Mouse (Mus musculus) cerebellum, postnatal 10 days (tissue): ENCODE data around the gene Plcd1.

ENCODE experiments used
- DNase-seq, 2 experiments: peaks; one replicate each; pipeline ENCODE4 v3.0.0; 2021; ENCODE audit warnings: mixed read lengths in 2 of 2

Plcd1 gene

DNA sequence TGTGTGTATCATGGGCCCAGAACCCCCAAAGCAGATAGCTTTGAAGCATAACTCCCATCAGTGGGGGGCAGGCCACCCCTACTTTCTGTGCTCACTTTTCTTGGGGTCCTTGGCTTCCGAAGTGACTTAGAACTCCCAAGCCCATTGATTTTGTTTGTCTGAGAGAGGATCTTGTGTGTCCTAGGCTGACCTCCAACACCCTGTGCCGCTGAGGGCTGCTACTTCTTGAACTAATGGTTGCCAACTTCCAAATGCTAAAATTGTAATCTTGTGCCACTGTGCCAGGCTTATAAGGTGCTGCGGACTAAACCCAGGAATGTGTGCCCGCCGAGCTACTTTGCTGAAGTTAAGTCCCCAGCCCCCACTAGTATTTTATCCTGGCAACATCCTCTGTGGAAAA lies 2.8 kb downstream of the Plcd1 start:
- DNase-seq = no peak

DNA sequence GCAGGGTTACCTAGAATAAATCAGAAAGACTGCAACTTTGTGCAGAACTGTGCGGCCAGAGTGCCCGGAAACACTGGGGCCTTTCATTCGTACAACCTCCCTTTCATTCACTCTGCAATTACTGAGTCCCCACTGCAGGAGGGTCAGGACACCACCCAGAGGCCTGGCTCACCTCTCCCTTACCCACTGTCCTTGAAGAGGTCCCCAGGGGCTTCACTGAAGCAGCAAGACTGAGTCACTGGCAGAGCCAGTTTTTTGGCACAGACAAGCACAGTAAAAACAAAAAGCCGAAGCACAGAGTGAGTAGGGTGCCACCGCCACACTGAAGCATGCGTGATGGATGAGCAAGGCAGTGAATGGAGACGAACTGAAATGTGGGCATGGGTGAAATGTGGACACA lies 3.9 kb downstream of the Plcd1 start:
- DNase-seq = no peak

DNA sequence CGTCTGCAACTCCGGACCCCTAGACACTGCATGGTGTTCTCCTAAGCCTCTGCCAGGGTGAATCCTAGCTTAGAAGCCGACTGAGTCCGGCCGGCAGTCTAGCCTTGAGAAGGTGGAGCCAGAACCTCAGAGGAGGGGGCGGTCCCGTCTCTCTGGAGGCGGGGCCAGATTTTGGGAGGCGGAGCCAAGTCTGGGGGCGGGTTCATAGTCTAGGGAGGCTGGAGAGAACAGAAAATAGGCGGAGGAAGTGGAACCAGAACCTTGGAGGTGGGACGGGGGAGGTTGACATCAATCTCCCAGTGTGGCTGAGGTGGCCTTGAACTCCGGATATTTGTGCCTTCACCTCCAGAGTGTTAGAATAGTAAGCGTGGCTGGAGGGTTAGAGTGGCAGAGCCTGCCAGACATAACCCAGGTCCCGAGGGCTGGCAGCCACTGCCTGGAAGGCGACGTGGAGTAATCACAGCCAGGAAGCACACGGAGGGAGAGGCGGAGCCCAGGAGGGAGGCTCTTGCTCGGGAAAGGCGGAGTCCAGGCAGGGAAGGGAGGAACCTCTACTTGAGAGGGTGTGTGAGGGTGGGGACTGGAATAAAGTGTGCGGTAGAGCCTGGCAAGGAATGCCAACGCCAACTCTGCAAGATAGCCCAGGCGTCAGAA lies 5.0 kb downstream of the Plcd1 start:
- peak; percentile 78 to 79 for DNase-seq

DNA sequence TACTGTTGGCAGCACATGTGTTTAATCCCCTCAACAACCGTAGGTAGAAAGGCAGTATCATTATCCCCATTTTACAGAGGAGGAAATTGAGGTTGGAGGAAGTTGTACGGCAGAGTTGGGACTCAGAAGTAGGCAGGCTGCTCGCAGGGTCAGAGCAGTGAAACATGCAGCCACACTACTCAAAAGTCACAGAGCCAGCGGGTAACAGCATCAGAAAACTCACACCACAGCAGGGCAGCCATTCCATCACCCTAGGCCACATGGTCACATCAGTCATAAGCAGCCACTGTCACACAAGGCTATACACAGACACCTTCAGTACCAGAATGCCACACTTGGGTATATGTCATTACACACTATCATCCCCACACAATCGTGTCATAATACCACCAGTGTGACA lies 6.0 kb downstream of the Plcd1 start:
- DNase-seq = no peak

DNA sequence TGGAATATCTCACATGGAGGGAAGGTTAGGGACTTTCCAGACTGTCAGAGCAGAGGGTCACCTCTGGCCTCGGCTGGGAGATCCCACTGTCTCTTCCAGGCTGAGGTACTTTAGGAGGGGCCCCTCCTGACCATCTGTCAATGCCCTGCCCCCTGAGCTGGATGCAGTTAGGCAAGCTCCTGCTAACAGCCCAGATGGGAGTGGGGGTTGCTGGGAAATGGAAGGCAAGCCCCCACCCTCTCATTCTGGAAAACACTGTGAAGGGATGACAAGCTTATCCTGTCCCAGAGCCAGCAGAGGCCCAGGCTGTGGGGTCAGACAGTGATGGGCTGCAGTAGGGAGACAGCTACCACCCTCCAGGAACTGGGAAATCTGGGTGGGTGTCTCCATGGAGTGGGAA lies 6.9 kb downstream of the Plcd1 start:
- peak; percentile 62 to 79 for DNase-seq

DNA sequence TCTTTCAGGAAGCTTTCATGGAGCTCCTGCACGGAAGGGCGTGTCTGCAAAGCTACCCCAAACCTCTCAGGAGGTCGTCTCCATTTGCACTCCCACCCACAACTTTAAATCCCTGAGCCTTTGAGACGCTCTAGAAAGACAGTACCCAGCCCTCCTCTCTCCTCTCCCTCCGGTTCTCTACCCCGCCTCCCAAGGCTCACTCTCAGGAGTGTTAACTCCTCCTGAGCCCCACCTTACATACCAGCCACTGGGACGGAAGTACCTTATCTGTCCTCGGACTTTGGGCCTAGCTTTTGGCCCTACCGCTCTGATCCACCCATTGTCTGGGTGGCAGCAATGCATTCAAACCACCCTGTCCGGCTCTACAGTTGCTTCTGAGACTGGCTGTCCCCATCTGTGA lies 9.3 kb downstream of the Plcd1 start:
- DNase-seq = no peak

DNA sequence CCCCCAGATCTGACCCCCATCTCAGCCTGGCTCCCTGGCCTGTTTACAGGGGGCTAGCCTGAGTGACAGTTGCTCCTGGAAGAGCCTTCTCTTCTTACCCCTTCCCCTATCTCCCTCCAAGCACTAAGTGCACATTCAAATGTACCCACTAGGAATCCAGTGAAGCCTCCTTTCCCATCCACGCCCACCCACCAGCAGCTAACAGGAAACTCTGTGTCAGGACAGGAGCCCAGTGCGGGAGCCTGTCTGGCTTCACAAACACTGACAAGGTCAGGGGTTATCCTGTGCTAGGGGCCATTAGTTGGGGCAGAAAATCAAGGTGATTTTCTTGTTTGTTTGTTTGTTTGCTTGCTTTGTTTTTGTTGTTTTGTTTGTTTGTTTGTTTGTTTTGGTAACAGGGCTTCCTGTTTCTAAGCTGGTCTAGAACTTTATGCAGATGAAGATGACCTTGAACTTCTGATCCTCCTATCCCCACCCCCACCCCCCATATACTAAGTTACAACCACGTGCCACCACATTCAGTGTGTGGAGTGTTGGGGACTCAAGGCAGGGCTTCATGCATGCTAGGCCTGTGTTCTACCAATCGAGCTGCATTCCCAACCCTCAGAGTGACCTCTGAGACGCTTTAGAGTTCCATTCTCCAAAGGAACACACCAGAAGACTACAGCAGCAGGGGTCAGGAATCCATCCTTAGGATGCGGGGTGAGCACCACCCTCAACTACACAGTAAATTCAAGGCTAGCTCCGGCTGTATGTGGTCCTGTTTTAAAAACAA lies 10.5 kb downstream of the Plcd1 start:
- DNase-seq = no peak

DNA sequence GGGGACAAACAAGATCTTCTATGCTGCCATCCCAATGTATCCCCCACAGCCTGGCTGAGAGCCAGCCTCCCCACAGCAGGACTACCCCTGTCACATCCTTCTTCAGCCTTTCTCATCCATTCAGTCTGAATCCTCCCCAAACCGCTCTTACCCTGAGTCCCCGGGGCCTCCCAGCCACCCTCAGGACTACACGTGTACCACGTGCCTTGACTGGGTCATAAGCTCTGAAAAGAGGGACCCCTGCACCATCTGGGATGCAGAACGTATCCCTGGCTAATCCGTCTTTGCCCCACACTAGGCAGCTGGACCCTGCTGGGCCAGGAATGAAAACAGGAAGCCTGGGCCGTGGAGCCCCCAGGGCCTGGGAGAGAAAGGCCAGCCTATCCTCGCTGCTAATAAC lies 11.3 kb downstream of the Plcd1 start:
- peak in 1 of 2 experiments; percentile 60 for DNase-seq

DNA sequence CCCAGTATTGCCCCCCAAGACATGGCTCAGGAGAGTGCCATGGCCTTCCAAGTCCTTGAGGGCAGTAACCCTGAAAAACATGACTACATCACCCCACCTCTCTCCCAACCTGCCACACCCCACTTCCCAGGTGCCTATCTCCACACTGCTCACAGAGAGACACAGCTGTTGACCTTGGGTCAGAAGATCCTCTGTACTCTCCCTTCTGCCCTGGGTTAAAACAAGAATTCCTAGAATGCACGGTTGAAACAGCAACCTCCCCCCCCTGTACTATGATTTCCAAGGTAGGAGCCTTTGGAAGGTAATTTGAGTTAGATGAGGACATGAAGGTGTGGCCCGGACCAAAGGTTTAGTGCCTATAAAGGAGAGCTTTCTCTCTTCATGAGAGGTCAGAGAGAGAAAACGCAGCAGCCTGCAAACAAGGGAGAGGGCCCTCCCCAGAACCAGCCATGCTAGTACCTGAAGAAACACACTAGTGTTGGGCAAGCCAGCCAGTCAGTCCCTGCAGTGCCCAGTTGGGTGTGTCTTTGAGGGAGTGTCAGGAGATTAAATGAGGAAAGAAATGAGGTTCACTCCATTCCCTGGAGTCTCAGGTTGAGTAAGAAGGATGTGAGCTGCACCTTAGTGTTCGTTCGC lies 13.1 kb downstream of the Plcd1 start:
- no peak for DNase-seq

DNA sequence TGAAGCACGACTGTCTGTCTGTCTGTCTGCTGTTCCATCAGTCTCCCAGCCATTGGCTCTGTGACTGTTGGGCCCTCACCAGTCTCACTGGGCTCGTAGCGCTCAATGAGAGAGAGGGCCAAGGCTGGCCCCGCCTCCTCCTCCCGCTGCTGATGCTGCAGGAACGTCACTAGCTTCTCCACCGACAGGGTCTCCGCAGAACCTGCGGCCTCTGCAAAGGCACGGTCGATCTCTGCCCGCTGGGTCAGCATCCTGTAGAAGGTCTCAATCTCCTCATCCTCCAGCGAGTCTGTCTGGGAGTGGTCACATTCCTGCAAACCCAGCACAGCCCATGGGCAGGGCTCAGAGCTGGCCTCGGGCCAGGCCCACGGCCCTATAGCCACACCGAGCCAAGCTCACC lies 17.6 kb downstream of the Plcd1 start:
- DNase-seq = peak in 1 of 2 experiments; percentile 15

DNA sequence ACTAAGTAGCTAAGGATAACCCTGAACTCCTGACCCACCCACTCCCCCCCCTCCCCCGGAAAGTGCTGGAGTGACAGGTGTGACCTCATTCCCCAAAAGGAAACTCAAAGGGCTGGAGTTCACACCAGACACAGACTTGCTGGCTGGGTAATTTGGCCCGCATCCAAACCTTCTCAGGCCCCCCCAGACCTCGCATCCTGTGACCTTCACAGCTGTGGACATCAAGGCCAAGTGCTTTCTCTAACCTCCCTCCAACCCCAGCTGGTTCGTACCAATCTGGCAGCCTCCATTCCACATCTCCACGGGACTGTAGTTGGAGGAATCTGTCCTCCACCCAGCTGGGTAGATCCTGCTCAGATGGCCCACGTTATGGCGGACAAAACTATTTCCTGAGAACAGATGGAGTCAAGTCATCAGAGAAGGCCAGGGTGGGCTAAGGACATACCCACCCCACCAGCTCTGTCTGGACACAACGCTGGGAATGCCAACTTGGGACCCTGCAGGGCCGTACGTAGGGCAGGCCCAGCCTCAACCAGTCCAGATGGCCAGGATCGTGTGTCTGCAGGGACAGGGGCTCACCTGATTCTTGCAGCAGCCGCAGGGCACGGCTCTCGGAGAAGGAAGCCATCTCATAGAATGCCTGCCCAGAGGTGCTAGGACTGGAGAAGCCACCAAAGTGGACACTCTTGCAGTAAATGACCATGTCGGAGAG lies 20.0 kb downstream of the Plcd1 start:
- peak; percentile 68 to 75 for DNase-seq

DNA sequence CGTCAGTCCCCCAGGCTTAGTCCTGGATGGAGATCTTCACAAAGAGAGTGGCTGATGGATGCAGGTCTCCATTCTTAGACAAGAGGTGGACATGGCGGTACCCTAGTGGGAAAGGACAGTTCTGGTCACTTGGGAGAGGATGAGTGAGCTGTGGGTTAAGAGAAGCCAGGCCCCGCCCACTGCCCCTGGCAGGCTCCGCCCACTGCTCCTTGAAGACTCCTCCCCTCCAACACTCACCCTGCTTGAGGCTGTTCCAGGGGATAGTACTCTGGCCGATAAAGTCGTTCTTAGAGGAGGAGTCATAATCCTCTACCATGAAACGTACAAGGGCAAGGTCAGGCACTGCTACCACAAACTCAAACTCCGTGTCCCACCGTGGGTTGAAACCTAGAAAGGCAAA lies 21.5 kb downstream of the Plcd1 start:
- peak; percentile 34 to 45 for DNase-seq

DNA sequence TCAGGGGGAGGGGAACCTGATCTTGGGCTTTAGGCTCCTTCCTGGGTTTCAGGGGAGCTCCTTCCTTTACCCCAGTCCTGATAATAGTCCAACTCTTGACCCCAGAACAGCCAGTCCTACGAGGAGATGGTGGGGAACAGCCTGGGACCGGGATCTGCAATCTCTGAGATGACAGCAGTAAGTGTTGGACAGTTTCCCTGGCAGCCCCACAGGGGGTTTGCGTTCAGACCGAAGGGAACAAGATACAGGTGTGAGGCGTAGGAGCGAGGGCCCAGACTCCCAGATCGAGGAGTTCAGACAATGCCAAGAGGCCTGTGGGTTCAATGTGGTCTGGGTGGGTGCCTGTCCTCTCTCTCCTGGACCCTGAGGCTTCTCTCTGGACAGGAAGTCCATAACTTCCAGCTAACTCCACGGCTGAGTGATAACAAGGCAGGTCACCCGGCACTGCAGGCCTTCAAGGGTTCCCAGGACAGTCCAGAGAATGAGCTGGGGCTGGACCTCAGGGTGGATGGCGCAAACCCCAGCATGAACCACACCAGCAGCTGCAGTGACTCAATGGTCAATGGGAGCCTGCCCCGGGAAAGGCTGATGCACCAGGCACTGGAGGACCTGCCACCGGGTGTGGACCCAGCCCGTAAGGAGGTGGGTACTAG lies 23.0 kb downstream of the Plcd1 start:
- peak; percentile 50 to 59 for DNase-seq

DNA sequence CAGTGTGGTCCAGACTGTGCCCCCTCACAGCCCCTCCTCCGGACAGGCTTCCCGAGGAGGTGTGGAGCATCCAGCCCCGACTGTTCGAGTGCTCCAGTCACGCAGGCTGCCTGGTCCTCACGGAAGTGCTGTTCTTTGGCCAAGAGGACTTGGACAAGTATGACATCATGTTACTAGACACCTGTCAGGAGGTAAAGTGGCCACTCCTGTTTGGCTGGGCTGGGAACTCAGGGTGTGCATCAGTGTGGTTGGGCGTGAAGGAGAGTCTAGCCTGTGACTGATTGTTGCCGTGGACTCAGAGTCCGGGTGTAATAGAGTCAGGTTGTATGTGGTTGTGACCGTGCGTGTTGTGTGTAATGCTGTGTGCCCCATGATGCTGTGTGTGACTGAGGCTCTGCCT lies 25.0 kb downstream of the Plcd1 start:
- DNase-seq = no peak

DNA sequence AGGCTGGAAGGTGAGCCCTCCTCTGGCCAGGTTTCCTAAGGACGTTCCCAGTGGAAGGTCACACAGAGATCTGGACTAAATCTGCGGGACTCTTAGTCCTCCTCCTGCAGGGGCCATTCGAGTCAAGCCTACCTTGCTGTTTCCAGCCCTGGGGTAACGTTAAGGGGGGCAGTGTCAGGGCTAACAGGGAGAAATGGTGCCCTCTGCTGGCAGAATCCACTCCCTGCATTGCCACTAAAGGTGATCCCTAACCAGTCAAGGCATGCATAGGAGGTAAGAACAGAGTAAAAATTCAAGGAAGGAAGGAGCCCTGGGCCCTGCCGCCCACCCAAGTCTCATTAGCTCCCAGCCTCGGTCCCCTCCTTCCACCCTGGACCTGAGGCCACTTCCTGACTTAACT lies 25.7 kb downstream of the Plcd1 start:
- peak; percentile 92 to 94 for DNase-seq

DNA sequence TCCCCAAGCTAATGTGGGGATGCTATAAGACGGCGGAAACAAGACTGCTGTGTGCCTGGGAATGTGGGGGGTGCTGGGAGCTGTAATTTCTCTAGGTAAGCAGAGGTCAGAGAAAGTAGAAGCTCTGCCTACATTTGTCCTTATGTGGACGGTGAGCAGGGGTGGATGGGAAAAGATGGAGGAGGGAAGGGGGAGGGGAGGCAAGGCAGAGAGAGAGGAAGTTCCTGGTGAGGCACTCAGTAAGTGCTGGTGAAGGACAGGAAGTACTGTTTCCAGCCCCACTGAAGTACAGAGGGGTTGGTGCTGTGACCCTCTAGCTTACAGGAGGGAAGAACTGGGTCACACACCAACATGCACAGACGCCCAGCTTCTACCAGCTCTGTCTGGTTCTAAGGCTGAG lies 29.0 kb downstream of the Plcd1 start:
- no peak for DNase-seq

DNA sequence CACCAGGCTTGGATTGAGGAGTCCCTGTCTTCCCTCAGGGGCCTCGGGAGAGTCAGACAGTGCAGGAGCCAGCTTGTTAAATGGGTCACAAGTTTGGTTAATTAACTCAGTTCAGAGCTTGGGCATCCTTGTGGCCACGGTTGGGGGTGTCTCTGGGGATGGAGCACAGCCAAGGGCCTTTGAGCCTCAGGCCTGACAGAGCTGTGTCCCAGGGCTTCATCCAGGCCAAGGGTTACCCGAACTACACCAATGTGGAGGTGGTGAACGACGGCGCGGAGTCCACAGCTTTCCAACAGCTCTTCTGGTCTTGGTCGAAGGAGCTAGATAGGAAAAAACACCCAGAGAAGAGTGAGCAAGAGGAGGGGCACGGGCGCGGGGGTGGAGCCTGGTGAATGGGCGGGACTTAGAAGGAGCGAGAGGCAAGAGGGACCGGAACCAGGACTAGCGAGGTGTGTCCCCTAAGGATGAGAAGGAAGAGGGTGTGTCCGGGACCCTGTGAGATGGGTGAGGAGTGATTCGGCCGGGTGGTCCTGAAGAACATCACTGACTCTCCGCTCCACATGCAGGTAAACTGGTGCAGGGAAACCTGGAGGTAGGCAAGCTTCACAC lies 30.2 kb downstream of the Plcd1 start:
- DNase-seq = peak in 1 of 2 experiments; percentile 35

DNA sequence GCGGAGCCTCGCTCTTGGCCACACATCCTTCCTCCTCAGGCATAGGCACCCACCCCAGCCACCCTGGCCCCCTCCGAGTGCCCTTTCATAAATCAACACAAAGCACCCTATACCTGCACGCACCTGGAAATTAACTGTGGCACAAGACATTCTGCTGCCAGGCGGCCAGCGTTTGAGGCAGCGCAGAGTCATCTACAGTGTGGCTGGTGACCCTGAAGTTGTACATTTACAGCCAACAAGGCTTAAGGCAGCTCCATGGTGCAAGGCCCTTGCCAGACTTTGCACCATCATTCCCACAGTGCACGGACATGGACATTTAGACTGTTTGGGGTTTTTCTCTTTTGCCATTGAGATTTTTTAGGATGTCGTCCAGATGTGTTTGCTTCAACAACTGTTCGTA lies 32.6 kb downstream of the Plcd1 start:
- DNase-seq = no peak

DNA sequence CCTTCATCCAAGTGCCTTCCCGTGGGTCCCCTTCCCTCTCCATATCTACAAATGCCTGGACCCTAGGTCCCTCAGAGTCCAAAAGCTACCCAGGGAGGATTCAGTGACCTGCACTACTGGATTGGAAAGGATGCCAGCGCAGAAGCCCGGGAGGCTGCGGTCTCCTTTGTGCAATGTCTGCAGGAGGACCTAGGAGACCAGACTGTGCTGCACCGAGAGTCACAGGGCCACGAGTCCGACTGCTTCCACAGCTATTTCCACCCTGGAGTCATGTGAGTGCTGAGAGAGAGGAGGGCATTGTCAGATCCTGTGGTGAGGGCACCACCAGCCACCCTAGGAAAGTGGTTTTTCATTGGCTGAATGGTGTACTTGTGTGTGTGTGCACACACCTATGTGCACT lies 35.1 kb downstream of the Plcd1 start:
- no peak for DNase-seq

DNA sequence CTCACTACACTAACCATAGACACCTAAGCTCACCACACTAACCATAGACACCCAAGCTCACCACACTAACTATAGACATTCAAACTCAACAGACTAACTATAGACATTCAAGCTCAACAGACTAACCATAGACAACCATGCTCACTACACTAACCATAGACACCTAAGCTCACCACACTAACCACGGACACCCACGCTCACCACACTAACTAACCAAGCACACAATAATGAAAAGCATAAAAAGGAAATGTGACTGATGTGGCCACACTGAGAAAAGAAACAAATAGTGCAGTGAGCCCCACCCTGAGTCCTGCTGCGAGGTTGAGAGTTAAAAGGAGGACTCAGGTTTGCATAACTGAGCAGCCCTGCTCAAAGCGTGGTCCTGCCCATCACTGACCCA lies 38.0 kb downstream of the Plcd1 start:
- no peak for DNase-seq

DNA sequence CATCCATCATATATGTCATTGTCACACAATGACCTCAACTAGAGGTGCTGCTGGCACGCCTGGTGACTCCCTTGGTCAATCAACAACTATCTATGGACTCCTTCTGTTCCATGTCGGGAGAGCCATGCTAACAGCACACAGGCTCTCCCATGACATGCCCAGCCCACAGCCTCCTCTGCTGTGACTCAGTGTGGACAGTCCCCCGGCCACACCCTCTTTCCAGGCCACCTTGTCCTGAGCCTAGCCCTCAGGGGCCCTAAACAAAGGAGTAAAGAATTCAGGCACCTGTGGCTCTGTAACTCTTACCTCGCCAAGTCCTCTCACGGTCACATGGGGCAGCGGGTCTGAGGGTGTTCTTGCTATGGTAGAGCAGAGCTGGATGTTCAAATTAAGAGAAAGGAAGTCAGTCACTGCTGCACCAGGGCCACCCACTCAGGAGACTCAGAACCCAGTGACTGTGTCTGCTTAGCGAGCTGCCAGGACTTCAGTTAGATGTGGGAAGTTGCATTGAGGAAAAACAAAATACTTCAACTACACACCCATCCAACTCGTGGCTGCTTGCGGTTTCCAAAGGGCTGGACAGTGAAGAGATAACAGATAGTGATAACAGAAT lies 39.2 kb downstream of the Plcd1 start:
- DNase-seq = no peak
